Mouse (Mus musculus): ENCODE results near the gene Slc22a3. TPM values are rescaled to one million over a fixed set of nuclear protein-coding genes. Genes with fewer than 3 reads are reported as not detected.

Gene Slc22a3
- polyA plus RNA-seq, 1 experiment from 2014 or later, result 0.51 TPM

DNA sequence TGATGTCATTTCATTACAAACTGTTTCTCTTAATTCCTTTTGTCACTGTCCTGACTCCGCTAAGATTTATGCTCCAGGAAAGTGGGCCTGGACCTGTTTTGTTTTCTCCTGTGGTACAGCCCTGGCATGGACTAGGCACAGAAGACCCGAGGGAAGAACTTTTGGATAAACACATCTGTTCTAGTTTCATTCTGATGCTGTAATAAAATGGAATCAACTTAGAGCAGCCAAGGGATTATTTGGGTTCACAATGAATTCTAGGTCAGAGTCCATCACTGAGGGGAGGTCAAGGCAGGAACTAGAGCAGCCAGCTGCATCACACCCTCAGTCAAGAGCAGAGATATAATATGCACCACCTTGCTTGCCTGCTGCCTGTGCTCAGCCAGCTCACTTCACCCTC is 119.7 kb downstream of the Slc22a3 start:
- ATAC-seq, result no peak
- Histone ChIP-seq H3K9me3 (no peaks in the 10 kb centered on the region), H3K4me2 (replicated peaks) (no peak overlapping the region), H3K4me1 (replicated peaks) (no peaks in the 10 kb centered on the region), H3K9ac (replicated peaks) (no peak overlapping the region), H3K27ac (no peak overlapping the region), H3K27me3 (no peaks in the 10 kb centered on the region), H3K4me3 (replicated peaks) (no peak overlapping the region), H3K36me3 (no peaks in the 10 kb centered on the region)
- WGBS, result 84% methylated on average over 2 of the region's 2 CpGs

DNA sequence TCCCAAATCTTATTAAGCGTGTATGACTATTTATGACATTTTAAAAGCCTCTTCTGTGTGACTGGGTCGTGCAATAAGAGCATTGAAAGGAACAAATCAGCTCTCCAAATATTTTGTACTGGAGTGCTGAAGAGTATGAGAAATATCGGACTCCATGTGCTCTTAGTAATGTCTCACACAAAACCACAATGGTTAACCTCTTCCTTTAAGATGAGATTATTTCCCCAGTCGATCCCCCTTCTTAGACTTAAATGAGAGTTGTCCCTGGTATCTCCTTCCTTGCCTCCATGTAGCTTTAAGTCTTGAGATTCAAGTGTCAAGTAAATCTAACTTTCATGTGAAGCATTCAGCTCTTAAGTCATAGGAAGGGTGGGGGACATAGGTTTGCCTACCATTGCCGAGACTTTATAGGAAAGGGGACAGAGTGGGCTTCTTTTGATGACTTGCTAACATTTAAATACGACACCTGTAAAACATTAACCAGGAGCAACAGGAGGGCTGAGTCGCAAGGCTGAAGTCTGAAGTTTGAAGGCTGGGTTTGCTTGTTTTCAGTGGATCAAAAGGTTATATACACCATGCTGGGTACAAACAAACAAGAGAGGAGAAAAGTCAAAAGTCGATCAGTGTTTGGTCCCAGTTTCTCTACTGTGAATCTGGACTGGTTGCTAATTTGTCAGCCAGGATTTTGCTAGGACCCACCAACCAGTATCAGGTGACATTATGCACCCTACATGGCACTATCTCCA is 122.3 kb downstream of the Slc22a3 start:
- Histone ChIP-seq H3K36me3 (no peaks in the 10 kb centered on the region), H3K4me3 (replicated peaks) (no peak overlapping the region), H3K27me3 (no peaks in the 10 kb centered on the region), H3K4me1 (replicated peaks) (0 out of 2 replicates have a peak, but pooled peaks cover 3% of the 10 kb centered on the region), H3K4me2 (replicated peaks) (no peak overlapping the region), H3K27ac (no peak overlapping the region), H3K9me3 (no peaks in the 10 kb centered on the region), H3K9ac (replicated peaks) (no peak overlapping the region)
- WGBS, result 77% methylated on average over 8 of the region's 8 CpGs
- ATAC-seq, result no peak

DNA sequence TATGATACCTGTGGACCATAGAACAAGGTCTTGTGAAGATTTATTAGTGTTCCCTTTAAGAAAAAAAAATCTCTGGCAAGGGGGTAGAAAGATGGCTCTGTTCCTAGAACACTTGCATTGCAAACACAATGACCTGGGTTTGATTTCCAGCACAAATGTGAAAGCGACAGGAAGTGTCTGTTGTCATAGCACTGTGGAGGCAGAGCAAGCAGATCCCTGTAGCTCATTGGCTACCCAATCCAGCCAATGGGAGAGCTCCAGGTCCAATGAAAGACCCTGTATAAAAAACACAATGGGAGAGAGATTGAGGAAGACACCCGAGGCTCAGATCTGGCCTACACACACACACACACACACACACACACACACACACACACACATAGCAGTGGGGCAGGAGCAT is 125.0 kb downstream of the Slc22a3 start:
- no peak overlapping the region for H3K4me3 ChIP-seq (replicated peaks)
- no peak overlapping the region for H3K4me2 ChIP-seq (replicated peaks)
- no peak overlapping the region for H3K9ac ChIP-seq (replicated peaks)
- H3K27me3 ChIP-seq, result no peaks in the 10 kb centered on the region
- H3K27ac ChIP-seq, result no peak overlapping the region
- 0 out of 2 replicates have a peak, but pooled peaks cover 3% of the 10 kb centered on the region for H3K4me1 ChIP-seq (replicated peaks)
- H3K36me3 ChIP-seq, result no peaks in the 10 kb centered on the region
- H3K9me3 ChIP-seq, result no peaks in the 10 kb centered on the region
- 17% methylated on average over 2 of the region's 2 CpGs for WGBS
- peak; percentile 90 for ATAC-seq

DNA sequence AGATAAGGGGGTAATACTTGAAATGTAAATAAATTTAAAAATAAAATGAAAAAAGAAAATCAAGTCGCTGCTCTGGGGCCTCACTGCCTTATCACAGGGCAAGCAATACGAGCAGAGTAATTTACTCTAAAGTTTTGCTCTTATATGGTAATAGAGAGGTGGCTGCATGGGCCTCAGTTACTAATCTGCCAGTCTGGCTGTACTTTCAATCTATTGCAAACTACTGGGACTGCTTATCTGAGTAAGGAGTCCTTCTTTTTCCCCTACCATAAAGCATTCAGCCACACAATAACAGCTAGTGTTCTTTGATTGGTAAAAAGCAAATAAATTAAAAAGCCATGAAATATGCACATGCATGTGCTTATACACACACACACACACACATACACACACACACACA is 125.9 kb downstream of the Slc22a3 start:
- Histone ChIP-seq H3K9me3 (no peaks in the 10 kb centered on the region), H3K27ac (no peak overlapping the region), H3K4me2 (replicated peaks) (no peak overlapping the region), H3K36me3 (no peaks in the 10 kb centered on the region), H3K4me3 (replicated peaks) (no peak overlapping the region), H3K27me3 (no peaks in the 10 kb centered on the region), H3K9ac (replicated peaks) (no peak overlapping the region), H3K4me1 (replicated peaks) (0 out of 2 replicates have a peak, but pooled peaks cover 3% of the 10 kb centered on the region)
- WGBS, result 86% methylated on average over 2 of the region's 2 CpGs
- ATAC-seq, result no peak

DNA sequence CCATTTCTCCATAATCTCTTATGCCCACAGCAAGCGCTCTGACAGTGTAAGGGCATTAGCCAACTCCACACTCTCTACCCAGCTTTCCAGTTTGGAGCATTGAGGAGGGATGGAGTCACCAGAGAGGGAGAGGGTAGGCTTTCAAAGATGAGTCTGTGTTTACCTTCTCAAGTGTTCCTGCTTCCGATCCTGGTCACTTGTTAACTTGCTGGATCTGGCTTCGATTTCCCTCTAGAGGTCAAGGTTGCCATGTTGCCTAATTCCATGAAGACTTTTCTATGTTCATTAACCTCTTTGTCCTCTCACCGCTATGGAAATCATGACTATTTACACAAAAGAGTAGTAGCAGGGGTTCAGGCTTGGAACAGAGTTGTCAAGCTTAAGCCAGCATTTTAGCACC is 127.2 kb downstream of the Slc22a3 start:
- Histone ChIP-seq H3K9me3 (no peaks in the 10 kb centered on the region), H3K4me3 (replicated peaks) (no peak overlapping the region), H3K9ac (replicated peaks) (no peak overlapping the region), H3K4me1 (replicated peaks) (0 out of 2 replicates have a peak, but pooled peaks cover 3% of the 10 kb centered on the region), H3K27ac (no peak overlapping the region), H3K36me3 (no peaks in the 10 kb centered on the region), H3K27me3 (no peaks in the 10 kb centered on the region), H3K4me2 (replicated peaks) (no peak overlapping the region)
- no peak for ATAC-seq
- 95% methylated on average over 4 of the region's 4 CpGs for WGBS

DNA sequence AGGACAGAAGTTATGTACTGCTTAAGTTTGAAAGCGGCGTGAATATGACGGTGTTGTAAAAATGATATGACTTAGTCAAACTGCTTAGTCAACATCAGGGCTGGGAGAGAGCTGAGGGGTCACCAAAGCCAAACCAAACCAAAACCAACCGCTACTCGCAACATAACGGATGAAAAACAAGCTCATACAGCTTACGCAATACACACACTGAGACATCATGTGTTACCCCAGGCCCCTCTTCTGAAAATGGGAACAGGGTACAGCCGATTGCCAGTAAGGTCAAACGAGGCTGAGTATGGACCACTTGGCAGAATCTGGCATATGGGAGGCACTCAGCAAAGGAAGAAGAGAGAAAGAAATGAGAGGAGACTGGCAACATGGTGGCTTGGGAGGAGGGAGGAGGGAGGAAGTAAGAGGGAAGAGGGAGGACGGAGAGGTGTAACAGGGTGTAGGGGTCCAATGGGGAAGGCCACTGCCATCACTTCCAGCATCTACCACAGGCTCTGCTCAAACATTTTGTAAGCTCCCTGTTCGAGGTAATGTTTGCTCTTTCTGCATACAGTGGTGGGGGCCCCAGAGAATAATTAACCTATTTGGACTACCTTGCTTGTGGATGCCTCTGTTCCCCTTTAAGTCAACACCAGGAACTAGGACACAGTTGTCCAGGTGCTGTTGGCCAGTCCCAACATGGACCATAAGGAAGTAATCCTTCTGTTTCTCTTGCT is 129.4 kb downstream of the Slc22a3 start, which contains the start of gene Plg:
Gene Plg (plus strand): TSS at position 628 of the 725 bp plus-strand sequence.
- no peaks in the 10 kb centered on the region for H3K9me3 ChIP-seq
- no peak for ATAC-seq

DNA sequence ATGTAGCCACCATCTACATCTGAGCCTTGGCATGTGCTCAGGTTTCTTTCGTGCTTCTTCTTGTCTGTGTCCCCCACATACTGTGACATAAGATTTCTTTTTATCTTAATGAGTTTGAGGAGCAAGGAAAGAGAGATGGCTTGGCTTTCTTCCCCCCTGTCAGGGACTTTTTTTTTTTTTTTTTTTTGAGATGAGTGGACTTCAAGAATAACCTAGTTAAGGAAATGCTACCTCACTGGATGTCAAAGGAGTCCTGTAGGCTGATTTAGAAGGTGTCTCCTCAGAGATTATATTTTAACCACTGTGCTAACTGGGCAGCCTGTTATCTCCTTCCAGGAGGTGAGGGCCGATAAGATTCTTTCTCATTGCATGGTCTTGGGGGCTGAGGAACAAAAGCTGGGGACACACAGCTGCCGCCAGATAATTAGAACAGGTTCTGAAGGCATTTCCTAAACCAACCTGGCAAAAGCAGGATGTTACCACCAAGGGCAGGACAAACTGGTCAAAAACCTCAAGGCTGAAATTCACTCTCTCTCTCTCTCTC is 133.8 kb downstream of the Slc22a3 start:
- WGBS, result 70% methylated on average over 3 of the region's 3 CpGs
- Histone ChIP-seq H3K9ac (replicated peaks) (no peak overlapping the region), H3K36me3 (no peaks in the 10 kb centered on the region), H3K27me3 (no peaks in the 10 kb centered on the region), H3K9me3 (no peaks in the 10 kb centered on the region), H3K4me2 (replicated peaks) (no peak overlapping the region), H3K4me1 (replicated peaks) (0 out of 2 replicates have a peak, but pooled peaks cover 4% of the 10 kb centered on the region), H3K27ac (no peak overlapping the region), H3K4me3 (replicated peaks) (no peak overlapping the region)
- ATAC-seq, result no peak

More for the DNA sequence above, 129.4 kb downstream of the Slc22a3 start, which contains the start of gene Plg:
- 0 out of 2 replicates have a peak, but pooled peaks cover 3% of the 10 kb centered on the region for H3K4me1 ChIP-seq (replicated peaks)
- H3K9ac ChIP-seq (replicated peaks), result no peak within 1 kb of the TSS
- no peak within 1 kb of the TSS for H3K4me3 ChIP-seq (replicated peaks)
- no peaks in the 10 kb centered on the region for H3K27me3 ChIP-seq
- H3K4me2 ChIP-seq (replicated peaks), result no peak within 1 kb of the TSS
- 92% methylated on average over 11 of the region's 11 CpGs for WGBS
- H3K27ac ChIP-seq, result no peak within 1 kb of the TSS
- no peaks in the 10 kb centered on the region for H3K36me3 ChIP-seq

DNA sequence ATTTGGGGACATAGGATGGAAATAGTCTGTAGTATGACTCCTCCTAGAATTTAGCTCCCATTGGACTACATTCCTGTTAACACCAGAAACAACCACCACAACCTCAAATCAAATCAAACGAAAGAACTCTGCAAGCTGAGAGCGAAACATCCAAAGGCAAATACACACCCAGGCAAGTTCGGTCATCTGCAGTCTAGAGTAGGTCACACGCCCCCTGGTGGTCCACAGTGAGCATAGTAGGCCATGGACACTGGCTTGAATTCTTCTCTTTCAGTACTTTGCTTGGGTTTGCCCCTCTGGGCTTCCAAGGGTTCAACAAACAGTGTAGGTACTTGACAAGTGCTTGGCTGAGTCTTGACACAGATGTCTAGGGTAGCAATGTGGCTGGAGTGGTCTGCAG is 135.5 kb downstream of the Slc22a3 start:
- 0 out of 2 replicates have a peak overlapping the region, but pooled peaks have one; percentile 23 for H3K4me2 ChIP-seq (replicated peaks)
- ATAC-seq, result no peak; the same call in 1 of the 2 replicates

DNA sequence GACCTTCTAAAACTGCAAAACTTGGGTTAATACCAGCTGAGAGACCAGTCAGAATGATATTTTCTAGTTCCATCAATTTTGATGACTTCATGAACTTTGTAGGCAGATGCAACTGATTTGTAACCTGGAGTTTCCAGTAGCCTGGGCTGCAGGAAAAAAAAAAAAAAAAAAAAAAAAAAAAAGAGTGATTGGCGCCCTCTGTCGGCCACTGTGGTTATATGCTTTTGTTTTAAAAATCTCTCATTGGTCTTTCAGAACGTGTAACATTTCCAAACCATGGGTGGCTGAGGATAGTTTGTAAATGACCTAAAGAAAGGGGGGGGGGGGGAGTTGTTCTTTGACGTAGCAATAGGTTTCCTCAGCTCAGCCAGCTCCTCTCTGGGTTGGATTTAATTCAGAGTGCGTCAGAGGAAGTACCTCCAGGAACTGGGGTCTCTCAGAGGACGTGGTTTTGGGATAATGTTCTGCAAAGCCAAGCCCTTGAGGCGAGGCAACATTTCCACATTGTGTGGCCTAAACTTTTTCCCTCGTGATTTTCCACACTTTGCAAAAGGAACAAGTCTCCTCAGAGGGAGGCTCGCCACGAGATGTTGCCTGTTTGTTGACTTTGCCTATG is 136.1 kb downstream of the Slc22a3 start:
- 0 out of 2 replicates have a peak, but pooled peaks have one; percentile 19 for ATAC-seq
- Histone ChIP-seq H3K4me1 (replicated peaks) (0 out of 2 replicates have a peak, but pooled peaks cover 4% of the 10 kb centered on the region), H3K9ac (replicated peaks) (no peak overlapping the region), H3K9me3 (no peaks in the 10 kb centered on the region), H3K36me3 (no peaks in the 10 kb centered on the region), H3K27ac (no peak overlapping the region), H3K4me3 (replicated peaks) (no peak overlapping the region), H3K27me3 (no peaks in the 10 kb centered on the region), H3K4me2 (replicated peaks) (peak overlapping the region; percentile 23; the same call in 1 of the 2 replicates)
- WGBS, result 36% methylated on average over 10 of the region's 10 CpGs

More for the DNA sequence above, 135.5 kb downstream of the Slc22a3 start:
- H3K9ac ChIP-seq (replicated peaks), result no peak overlapping the region
- no peak overlapping the region for H3K4me3 ChIP-seq (replicated peaks)
- H3K9me3 ChIP-seq, result no peaks in the 10 kb centered on the region
- no peak overlapping the region for H3K27ac ChIP-seq
- H3K4me1 ChIP-seq (replicated peaks), result 0 out of 2 replicates have a peak, but pooled peaks cover 4% of the 10 kb centered on the region
- no peaks in the 10 kb centered on the region for H3K36me3 ChIP-seq
- WGBS, result 21% methylated on average over 4 of the region's 4 CpGs
- no peaks in the 10 kb centered on the region for H3K27me3 ChIP-seq

DNA sequence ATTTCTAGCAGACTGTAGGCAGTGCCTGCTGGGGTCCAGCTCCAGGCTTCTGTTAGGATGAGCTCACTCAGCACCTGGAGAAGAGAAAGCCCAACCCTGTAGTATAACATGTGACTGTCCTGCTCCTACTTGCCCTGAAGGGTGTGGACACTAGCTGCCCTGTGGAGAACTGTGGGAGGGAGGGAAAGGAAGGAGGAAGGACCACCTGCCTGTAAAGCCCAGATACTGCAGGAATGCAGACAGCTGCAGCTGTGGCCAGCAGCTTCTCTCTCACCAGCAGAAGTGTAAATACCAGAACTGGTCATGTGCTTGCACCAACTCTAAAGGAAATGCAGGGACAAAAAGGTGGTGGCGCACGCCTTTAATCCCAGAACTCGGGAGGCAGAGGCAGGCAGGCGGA is 137.2 kb downstream of the Slc22a3 start:
- 88% methylated on average over 4 of the region's 4 CpGs for WGBS
- ATAC-seq, result no peak
- Histone ChIP-seq H3K4me2 (replicated peaks) (no peak overlapping the region), H3K4me1 (replicated peaks) (0 out of 2 replicates have a peak, but pooled peaks cover 4% of the 10 kb centered on the region), H3K9ac (replicated peaks) (no peak overlapping the region), H3K4me3 (replicated peaks) (no peak overlapping the region), H3K9me3 (no peaks in the 10 kb centered on the region), H3K36me3 (no peaks in the 10 kb centered on the region), H3K27ac (no peak overlapping the region), H3K27me3 (no peaks in the 10 kb centered on the region)

DNA sequence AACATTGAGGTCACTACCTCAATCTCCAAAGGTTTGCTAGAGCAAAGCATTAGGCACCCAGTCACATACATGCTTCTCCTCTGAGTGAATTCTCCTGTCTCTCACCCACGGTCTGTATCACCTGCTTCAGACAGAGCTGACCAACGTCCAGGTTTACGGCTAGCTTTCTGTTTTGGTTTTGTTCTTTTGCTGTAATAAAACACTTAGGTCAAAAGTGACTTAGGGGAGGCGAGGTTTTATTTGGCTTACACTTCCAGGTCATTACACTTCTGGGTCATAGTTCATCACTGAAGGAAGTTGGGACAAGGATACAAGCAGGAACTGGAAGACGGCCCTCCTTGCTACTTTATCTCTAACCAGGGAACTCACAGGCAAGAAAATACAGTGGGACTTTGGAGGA is 138.1 kb downstream of the Slc22a3 start:
- WGBS, result 79% methylated on average over 5 of the region's 5 CpGs
- H3K4me1 ChIP-seq (replicated peaks), result 0 out of 2 replicates have a peak, but pooled peaks cover 4% of the 10 kb centered on the region
- no peaks in the 10 kb centered on the region for H3K9me3 ChIP-seq
- ATAC-seq, result no peak
- no peak overlapping the region for H3K4me2 ChIP-seq (replicated peaks)
- no peak overlapping the region for H3K9ac ChIP-seq (replicated peaks)
- no peak overlapping the region for H3K4me3 ChIP-seq (replicated peaks)
- no peaks in the 10 kb centered on the region for H3K36me3 ChIP-seq
- no peaks in the 10 kb centered on the region for H3K27me3 ChIP-seq
- no peak overlapping the region for H3K27ac ChIP-seq

Data from midbrain, embryonic 13.5 days (tissue).